Mouse (Mus musculus) lung, adult 2 months (tissue): ENCODE measurements around the gene Kpna3. TPM values are rescaled to one million over a fixed set of nuclear protein-coding genes. Genes with fewer than 3 reads are reported as not detected.

ENCODE experiments used
- DNase-seq: peaks from one replicate; pipeline ENCODE4 v3.0.0; 2022
- H3K4me1 ChIP-seq: fragments of 200-500 bp; 2 replicates; pipeline ENCODE4 v1.6.1; 2011; ENCODE audit warnings: low read length; ENCODE audit not compliant: control insufficient read depth, insufficient read depth
- H3K4me3 ChIP-seq: fragments of 200-500 bp; replicated peaks from 2 replicates; pipeline ENCODE3; 2011; ENCODE audit warnings: low read depth, mild to moderate bottlenecking, control low read depth, low read length; ENCODE audit errors: extremely low read depth
- CTCF ChIP-seq: fragments of 200-500 bp; IDR thresholded peaks from 2 replicates; pipeline ENCODE4 v1.5.1; 2011; ENCODE audit warnings: mild to moderate bottlenecking, low read length, control low read depth; ENCODE audit not compliant: insufficient read depth
- POLR2A ChIP-seq: fragments of 200-500 bp; IDR thresholded peaks from 2 replicates; pipeline ENCODE4 v1.6.1; 2011; ENCODE audit warnings: low read depth, mild to moderate bottlenecking, control low read depth, low read length, borderline replicate concordance; ENCODE audit errors: extremely low read depth
- WGBS: fragments of 180-500 bp; shearing (Covaris S2); methylation state at CpG from one replicate; pipeline ENCODE4 v1.1.7; 2018; 5-methylcytosine and 5-hydroxymethylcytosine counted together
- polyA plus RNA-seq: library from polyadenylated mRNA; depleted of rRNA; stranded (reverse); fragments of >200 nt; gene quantifications from 2 replicates; pipeline ENCODE4 v1.2.3, GENCODE M21; 2012; rRNA removed

Gene Kpna3
- polyA plus RNA-seq: 3.8 and 6.3 TPM in 2 replicates

DNA sequence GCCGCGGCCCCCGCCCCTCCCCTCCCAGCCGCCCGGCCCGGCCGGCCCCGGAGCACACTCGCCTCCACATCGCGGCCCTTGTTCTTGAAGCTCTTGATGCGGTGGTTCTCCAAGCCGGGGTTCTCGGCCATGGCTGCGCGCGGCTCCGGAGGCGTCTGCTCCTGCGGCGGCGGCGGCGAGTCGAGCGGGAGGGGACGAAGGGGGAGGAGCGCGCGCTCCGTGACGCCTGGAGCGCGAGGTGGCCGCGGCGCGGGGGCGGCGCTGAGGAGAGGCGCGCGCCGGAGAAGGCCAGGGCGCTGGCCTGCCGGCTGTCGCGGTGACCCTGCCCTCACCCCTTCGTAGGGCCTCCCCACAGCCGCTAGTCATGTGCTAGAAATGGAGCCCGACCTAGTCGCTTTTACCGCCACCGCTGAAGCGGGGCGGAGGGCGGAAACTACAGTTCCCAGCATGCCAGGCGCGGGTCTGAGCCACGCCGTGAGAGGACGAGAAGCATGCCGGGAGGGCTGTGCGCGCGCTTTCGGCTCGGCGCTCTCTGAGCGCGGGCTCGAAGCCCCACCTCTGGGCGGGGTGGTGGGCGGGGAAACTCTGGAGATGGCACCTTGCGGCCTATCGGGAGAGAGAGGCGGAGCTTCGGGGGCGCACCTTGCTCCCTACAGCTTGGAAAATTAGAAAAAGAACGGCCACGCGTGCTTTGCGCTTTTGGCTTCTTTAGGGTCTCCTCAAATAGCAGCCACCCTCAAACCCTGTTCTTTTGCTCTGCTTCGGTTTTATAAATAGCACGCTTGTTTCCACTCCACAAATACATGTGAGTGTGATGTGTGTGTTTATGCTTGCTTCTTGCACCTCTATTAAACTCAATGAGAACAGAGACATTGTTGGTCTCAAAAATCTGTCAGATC, at the start of gene Kpna3:
Gene Kpna3, minus strand, starts transcription at position 214 of the 899 bp plus-strand sequence.
- WGBS: under 1% methylated on average over 83 of the region's 85 CpGs
- peak within 1 kb of the TSS; percentile 67 for H3K4me3 ChIP-seq
- TF ChIP-seq CTCF (no peak), POLR2A (no peak)
- H3K4me1 ChIP-seq: peaks cover 3% of the 10 kb centered on the region
- DNase-seq: peak; percentile 94

DNA sequence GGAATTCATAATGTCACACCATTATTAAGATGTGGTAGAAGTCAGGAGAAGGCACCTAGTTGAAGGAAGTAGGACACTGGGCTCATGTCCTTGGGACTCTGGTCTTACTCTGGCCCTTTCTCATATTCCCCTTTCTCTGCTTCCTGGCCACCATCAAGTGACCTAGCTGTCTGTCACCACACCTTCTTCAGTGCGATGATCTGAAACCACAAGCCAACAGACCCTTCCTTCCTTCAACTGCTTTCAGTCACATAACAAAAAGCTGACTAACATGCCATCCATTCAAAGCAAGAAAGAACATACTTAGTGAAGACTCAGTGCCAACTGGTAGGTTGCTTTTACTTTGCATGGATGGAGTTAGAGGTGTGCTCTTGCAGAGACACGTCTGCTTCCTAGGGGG, 20.7 kb upstream of the Kpna3 start:
- WGBS: 54% methylated on average over 2 of the region's 2 CpGs

DNA sequence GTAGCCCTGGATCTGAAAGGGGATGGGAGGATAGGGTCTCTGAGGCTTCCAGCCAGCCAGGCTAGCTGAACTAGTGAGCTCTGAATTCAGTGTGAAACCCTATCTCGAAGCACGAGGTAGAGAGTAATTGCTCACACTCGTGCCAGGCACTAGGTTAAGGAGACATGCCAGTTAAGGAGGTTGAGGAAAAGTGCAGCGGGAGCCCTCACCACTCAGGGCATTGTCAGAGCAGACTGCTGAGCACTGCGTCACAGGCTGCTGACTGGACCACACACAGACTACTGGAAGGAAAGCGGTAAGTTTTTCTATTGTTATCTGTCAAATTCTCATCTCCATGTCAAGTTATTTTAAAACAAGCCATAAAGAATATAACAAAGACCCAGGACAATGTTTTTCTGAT, 17.8 kb upstream of the Kpna3 start:
- TF ChIP-seq POLR2A: no peak
- Histone ChIP-seq H3K4me3 (no peak overlapping the region), H3K4me1 (peaks cover 2% of the 10 kb centered on the region; the same call in 1 of the 2 replicates)
- DNase-seq: no peak
- WGBS: 42% methylated on average over 6 of the region's 6 CpGs

More for the DNA sequence above, 20.7 kb upstream of the Kpna3 start:
- DNase-seq: no peak
- TF ChIP-seq CTCF (no peak), POLR2A (no peak)
- no peak overlapping the region for H3K4me3 ChIP-seq
- no peaks in the 10 kb centered on the region for H3K4me1 ChIP-seq

DNA sequence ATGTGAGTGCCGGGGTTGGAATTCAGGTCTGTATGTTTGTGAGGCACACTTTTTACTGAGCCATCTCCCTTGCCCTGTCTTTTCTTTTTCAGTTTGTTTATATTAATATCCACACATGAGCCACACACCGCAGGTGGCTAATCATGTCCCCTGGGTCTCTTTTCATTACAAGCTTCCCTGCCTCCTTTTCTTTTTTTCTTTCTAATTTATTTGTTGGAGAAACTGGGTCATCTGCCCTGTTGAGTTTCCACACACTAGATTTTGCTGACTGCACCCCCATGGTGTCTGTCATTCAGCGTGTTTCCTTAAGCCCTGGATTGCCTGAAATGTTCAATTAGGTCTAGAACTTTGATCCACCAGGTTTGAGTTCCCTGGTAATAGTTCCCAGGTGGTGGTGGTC, 15.9 kb upstream of the Kpna3 start:
- WGBS: 83% methylated on average over 3 of the region's 3 CpGs
- no peak for TF ChIP-seq CTCF
- no peak for TF ChIP-seq POLR2A
- Histone ChIP-seq H3K4me3 (no peak overlapping the region), H3K4me1 (peaks cover 2% of the 10 kb centered on the region; the same call in 1 of the 2 replicates)
- DNase-seq: no peak

DNA sequence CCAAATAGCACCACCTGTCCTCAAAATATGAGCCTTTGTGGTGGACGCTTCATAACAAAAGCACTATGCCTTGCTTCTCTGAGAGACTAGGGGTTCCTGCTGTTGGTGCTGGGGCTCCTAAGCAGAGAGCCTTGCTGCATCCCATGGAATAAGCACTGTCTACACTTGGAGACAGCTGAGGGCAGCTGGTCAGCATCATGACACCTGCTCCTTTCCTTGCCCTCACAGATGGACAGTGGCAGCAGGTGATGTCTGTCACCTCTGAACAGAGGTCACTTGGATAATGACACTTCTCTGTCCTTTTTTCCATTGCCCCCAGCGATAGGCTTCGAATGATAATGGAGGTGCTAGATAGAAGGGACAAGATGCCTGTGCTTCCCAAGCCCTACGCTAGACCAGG, 13.4 kb upstream of the Kpna3 start:
- no peak for TF ChIP-seq CTCF
- TF ChIP-seq POLR2A: no peak
- DNase-seq: no peak
- WGBS: 86% methylated on average over 4 of the region's 4 CpGs
- H3K4me3 ChIP-seq: no peak overlapping the region
- peaks cover 2% of the 10 kb centered on the region; the same call in 1 of the 2 replicates for H3K4me1 ChIP-seq

DNA sequence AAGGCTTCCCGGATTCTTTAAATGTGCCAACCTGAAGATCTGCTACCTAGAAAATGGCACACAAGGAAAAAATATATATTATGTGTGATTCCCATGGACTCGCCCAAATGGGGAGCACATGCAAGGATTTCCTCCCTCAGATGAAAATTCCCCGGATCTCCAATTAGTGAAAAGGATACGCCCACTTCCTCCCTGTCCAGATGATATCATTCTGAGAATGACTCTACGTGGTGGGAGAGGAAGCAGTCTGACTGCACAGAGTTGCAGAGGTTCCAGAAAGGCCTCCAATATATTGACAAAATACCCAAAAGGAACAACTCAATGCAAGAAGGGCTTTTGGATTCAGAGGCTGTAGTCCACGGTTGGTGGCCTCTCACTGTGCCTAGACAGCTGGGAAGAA, 12.8 kb upstream of the Kpna3 start:
- Histone ChIP-seq H3K4me3 (no peak overlapping the region), H3K4me1 (peaks cover 2% of the 10 kb centered on the region; the same call in 1 of the 2 replicates)
- DNase-seq: no peak
- 36% methylated on average over 6 of the region's 6 CpGs for WGBS
- no peak for TF ChIP-seq CTCF
- no peak for TF ChIP-seq POLR2A

DNA sequence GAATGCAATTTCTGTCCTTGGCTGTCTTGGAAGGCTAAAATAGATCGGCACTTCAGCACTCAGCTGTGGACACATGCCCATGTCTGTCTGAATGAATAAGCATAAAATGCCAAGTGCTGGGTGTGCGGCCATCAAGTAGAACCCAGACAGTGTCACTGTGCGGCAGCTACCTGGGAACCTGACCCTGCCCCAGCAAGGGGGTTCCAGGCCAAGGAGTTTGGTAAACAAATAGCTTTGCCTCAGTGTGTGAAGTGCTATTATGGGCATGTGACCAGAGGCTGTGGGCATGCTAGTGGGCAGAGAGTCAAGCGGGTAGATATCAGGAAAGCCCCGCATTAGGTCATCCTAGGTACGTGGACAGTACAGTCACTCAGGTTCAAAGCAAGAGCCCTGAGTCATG, 8.1 kb upstream of the Kpna3 start:
- DNase-seq: no peak
- WGBS: 56% methylated on average over 6 of the region's 6 CpGs
- H3K4me3 ChIP-seq: no peak overlapping the region
- peaks cover 2% of the 10 kb centered on the region; the same call in 1 of the 2 replicates for H3K4me1 ChIP-seq
- TF ChIP-seq POLR2A (no peak), CTCF (no peak)

DNA sequence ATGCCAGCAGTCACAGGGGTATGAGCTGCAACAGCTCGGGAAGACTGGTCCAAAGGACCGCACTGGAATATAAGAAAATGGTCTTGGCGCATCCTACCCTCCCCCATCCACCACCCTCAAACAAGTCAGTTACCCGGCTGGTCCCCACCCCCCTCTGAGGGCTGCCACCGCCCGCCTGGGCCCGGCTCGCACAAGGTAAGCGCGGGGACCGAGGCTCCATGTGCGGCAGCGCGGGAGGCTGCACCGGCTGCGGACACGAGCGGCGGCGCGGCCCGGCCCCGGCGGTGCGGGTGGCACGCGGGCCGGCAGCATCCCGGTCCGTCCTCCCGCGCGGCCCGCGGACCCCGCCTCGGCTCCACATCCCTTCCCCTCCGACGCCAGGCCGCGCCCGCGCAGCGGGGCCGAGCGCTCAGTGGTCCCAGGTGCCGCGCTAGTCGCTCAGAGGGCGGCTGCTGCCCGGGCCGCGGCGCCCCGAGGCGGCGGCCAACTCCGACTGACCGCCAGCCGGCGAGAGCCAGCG, 473 bp downstream of the Kpna3 start:
- Histone ChIP-seq H3K4me1 (peaks cover 3% of the 10 kb centered on the region), H3K4me3 (peak overlapping the region; percentile 67)
- TF ChIP-seq POLR2A: no peak
- TF ChIP-seq CTCF: no peak
- no peak for DNase-seq
- under 1% methylated on average over 51 of the region's 62 CpGs for WGBS

DNA sequence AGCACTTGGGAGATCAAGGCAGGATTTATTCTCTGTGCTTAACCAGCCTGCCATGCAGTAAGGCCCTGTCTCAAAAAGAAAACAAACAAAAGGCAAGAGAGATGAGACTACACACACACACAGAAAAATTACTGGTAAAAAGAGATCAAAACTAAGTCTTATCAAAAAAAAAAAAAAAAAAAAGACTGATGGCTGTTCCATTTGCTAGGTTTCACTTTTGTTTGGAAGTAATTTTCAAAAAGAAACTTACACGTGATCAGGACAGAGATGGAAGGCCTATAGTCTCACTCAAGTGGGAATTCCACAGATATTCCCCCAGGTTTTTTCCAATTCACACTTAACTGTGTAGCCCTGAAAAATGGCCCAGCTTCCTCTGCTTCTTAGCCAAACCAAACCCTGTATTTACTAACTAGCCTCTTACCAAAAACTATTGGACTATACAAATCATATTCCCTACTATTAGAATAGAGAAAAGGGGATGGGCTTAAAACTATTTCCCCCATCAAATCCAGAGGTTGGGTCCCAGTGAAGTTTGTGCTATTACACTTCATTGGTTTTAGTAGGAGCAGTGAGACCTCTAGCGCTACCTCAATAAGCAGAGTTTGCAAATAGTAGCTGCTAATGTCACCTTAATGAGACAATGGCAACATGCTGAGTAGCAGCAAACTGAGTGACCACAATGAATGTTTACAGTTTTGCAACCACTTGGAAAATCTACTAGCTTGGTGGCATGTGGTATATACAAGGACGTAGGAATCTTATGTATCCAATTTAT, 1.3 kb downstream of the Kpna3 start:
- DNase-seq: no peak
- Histone ChIP-seq H3K4me3 (peak overlapping the region; percentile 41), H3K4me1 (peaks cover 3% of the 10 kb centered on the region)
- TF ChIP-seq CTCF: no peak
- no peak for TF ChIP-seq POLR2A
- WGBS: 6% methylated on average over 3 of the region's 3 CpGs
